Mouse (Mus musculus) intestine, embryonic 15.5 days (tissue): ENCODE results near the gene Retnlb. TPM values are rescaled to one million over a fixed set of nuclear protein-coding genes. Genes with fewer than 3 reads are reported as not detected.

Experiments
- ATAC-seq: fragments of 200-750 bp; cut with Nextera tagmentation; 2 replicates; pipeline ENCODE4 v1.8.0; 2017; ENCODE audit warnings: moderate TSS enrichment, moderate library complexity
- H3K27ac ChIP-seq: fragments of 300-500 bp; sonication (generic); 2 replicates; pipeline ENCODE4 v1.5.1; 2015; ENCODE audit warnings: mild to moderate bottlenecking, inconsistent platforms
- H3K27me3 ChIP-seq: fragments of 300-500 bp; sonication (generic); replicated peaks from 2 replicates; pipeline ENCODE4 v1.6.1; 2015; ENCODE audit warnings: inconsistent platforms
- H3K36me3 ChIP-seq: fragments of 300-500 bp; sonication (generic); 2 replicates; pipeline ENCODE4 v1.6.1; 2015; ENCODE audit warnings: inconsistent platforms
- H3K4me1 ChIP-seq: fragments of 300-500 bp; sonication (generic); replicated peaks from 2 replicates; pipeline ENCODE4 v1.6.1; 2015; ENCODE audit warnings: inconsistent platforms
- H3K4me2 ChIP-seq: fragments of 300-500 bp; sonication (generic); replicated peaks from 2 replicates; pipeline ENCODE4 v1.6.1; 2015; ENCODE audit warnings: mild to moderate bottlenecking, inconsistent platforms
- H3K4me3 ChIP-seq: fragments of 300-500 bp; sonication (generic); replicated peaks from 2 replicates; pipeline ENCODE4 v1.5.1; 2015; ENCODE audit warnings: inconsistent platforms
- H3K9ac ChIP-seq: fragments of 300-500 bp; sonication (generic); 2 replicates; pipeline ENCODE4 v1.6.1; 2015; ENCODE audit warnings: inconsistent platforms
- H3K9me3 ChIP-seq: fragments of 300-500 bp; sonication (generic); 2 replicates; pipeline ENCODE4 v1.6.1; 2016; ENCODE audit warnings: inconsistent platforms
- WGBS: fragments of 180-500 bp; shearing (Covaris S2); methylation state at CpG from one replicate; pipeline ENCODE4 v1.1.7; 2015; 5-methylcytosine and 5-hydroxymethylcytosine counted together
- polyA plus RNA-seq: library from polyadenylated mRNA; unstranded; fragments of >200 nt; fragmentation: Nextera tagmentation; extraction: Ambion mirVana; gene quantifications from 2 replicates; pipeline ENCODE4 v1.2.1, GENCODE M21; 2015

Gene Retnlb
- polyA plus RNA-seq, result not detected in 2 replicates

GRCm38 (mm10) chr16:48816695-48817094 is at the start of gene Retnlb:
TSS of gene Retnlb (plus strand) at chr16:48816856.
- no peak within 1 kb of the TSS for H3K4me3 ChIP-seq
- H3K27ac ChIP-seq, result no peak within 1 kb of the TSS
- no peak within 1 kb of the TSS for H3K4me2 ChIP-seq
- no peak for ATAC-seq
- 96% methylated on average over 2 of the region's 2 CpGs for WGBS
- H3K27me3 ChIP-seq, result no peaks in the 10 kb centered on the region
- H3K9me3 ChIP-seq, result no peaks in the 10 kb centered on the region
- no peaks in the 10 kb centered on the region for H3K36me3 ChIP-seq
- no peak within 1 kb of the TSS for H3K9ac ChIP-seq
- H3K4me1 ChIP-seq, result no peaks in the 10 kb centered on the region

GRCm38 (mm10) chr16:48769183-48769582 is 47.5 kb upstream of the Retnlb start:
- 94% methylated on average over 3 of the region's 3 CpGs for WGBS
- Histone ChIP-seq H3K36me3 (no peaks in the 10 kb centered on the region), H3K9me3 (no peaks in the 10 kb centered on the region), H3K27me3 (no peaks in the 10 kb centered on the region), H3K9ac (no peak overlapping the region), H3K4me3 (no peak overlapping the region), H3K4me2 (no peak overlapping the region), H3K4me1 (no peaks in the 10 kb centered on the region), H3K27ac (no peak overlapping the region)
- no peak for ATAC-seq

GRCm38 (mm10) chr16:48771971-48772445 is 44.6 kb upstream of the Retnlb start, which contains the start of gene Trat1:
TSS of gene Trat1 (minus strand) at chr16:48772021.
- 61% methylated on average over 3 of the region's 3 CpGs for WGBS
- ATAC-seq, result no peak
- H3K9me3 ChIP-seq, result no peaks in the 10 kb centered on the region
- H3K36me3 ChIP-seq, result no peaks in the 10 kb centered on the region
- no peak within 1 kb of the TSS for H3K27ac ChIP-seq
- no peak within 1 kb of the TSS for H3K4me2 ChIP-seq
- H3K27me3 ChIP-seq, result no peaks in the 10 kb centered on the region
- no peak within 1 kb of the TSS for H3K9ac ChIP-seq
- no peak within 1 kb of the TSS for H3K4me3 ChIP-seq
- no peaks in the 10 kb centered on the region for H3K4me1 ChIP-seq

- Histone ChIP-seq H3K27ac (no peak overlapping the region), H3K9ac (no peak overlapping the region), H3K27me3 (no peaks in the 10 kb centered on the region), H3K4me1 (no peaks in the 10 kb centered on the region), H3K4me2 (no peak overlapping the region), H3K4me3 (no peak overlapping the region), H3K9me3 (no peaks in the 10 kb centered on the region), H3K36me3 (no peaks in the 10 kb centered on the region)
- WGBS, result 61% methylated on average over 2 of the region's 2 CpGs
- ATAC-seq, result no peak
Measured at GRCm38 (mm10) chr16:48777254-48777653, 39.4 kb upstream of the Retnlb start.

GRCm38 (mm10) chr16:48786258-48786657 is 30.4 kb upstream of the Retnlb start:
- no peaks in the 10 kb centered on the region for H3K36me3 ChIP-seq
- H3K9me3 ChIP-seq, result no peaks in the 10 kb centered on the region
- H3K27ac ChIP-seq, result no peak overlapping the region
- H3K9ac ChIP-seq, result no peak overlapping the region
- no peaks in the 10 kb centered on the region for H3K27me3 ChIP-seq
- no peak for ATAC-seq
- H3K4me3 ChIP-seq, result no peak overlapping the region
- H3K4me1 ChIP-seq, result no peaks in the 10 kb centered on the region
- WGBS, result 70% methylated on average over 3 of the region's 3 CpGs
- H3K4me2 ChIP-seq, result no peak overlapping the region

GRCm38 (mm10) chr16:48788704-48789185 is 27.9 kb upstream of the Retnlb start:
- ATAC-seq, result no peak
- Histone ChIP-seq H3K9ac (no peak overlapping the region), H3K27me3 (no peaks in the 10 kb centered on the region), H3K4me2 (no peak overlapping the region), H3K9me3 (no peaks in the 10 kb centered on the region), H3K4me3 (no peak overlapping the region), H3K36me3 (no peaks in the 10 kb centered on the region), H3K27ac (no peak overlapping the region), H3K4me1 (no peaks in the 10 kb centered on the region)
- 64% methylated on average over 4 of the region's 4 CpGs for WGBS

- H3K27ac ChIP-seq, result no peak overlapping the region
- no peaks in the 10 kb centered on the region for H3K9me3 ChIP-seq
- ATAC-seq, result no peak
- no peaks in the 10 kb centered on the region for H3K27me3 ChIP-seq
- no peaks in the 10 kb centered on the region for H3K36me3 ChIP-seq
- H3K4me3 ChIP-seq, result no peak overlapping the region
- WGBS, result 37% methylated on average over 3 of the region's 3 CpGs
- no peaks in the 10 kb centered on the region for H3K4me1 ChIP-seq
- H3K9ac ChIP-seq, result no peak overlapping the region
- H3K4me2 ChIP-seq, result no peak overlapping the region
Measured at GRCm38 (mm10) chr16:48798285-48798684, 18.4 kb upstream of the Retnlb start.

GRCm38 (mm10) chr16:48799470-48799869 is 17.2 kb upstream of the Retnlb start:
- ATAC-seq, result no peak
- H3K27ac ChIP-seq, result no peak overlapping the region
- no peaks in the 10 kb centered on the region for H3K9me3 ChIP-seq
- H3K4me1 ChIP-seq, result no peaks in the 10 kb centered on the region
- H3K27me3 ChIP-seq, result no peaks in the 10 kb centered on the region
- H3K36me3 ChIP-seq, result no peaks in the 10 kb centered on the region
- H3K9ac ChIP-seq, result no peak overlapping the region
- no peak overlapping the region for H3K4me3 ChIP-seq
- H3K4me2 ChIP-seq, result no peak overlapping the region
- WGBS, result 90% methylated on average over 3 of the region's 3 CpGs

GRCm38 (mm10) chr16:48800906-48801305 is 15.8 kb upstream of the Retnlb start:
- Histone ChIP-seq H3K36me3 (no peaks in the 10 kb centered on the region), H3K4me1 (no peaks in the 10 kb centered on the region), H3K9me3 (no peaks in the 10 kb centered on the region), H3K4me2 (no peak overlapping the region), H3K27ac (no peak overlapping the region), H3K9ac (no peak overlapping the region), H3K27me3 (no peaks in the 10 kb centered on the region), H3K4me3 (no peak overlapping the region)
- WGBS, result 91% methylated on average over 2 of the region's 2 CpGs
- no peak for ATAC-seq

GRCm38 (mm10) chr16:48805412-48805811 is 11.2 kb upstream of the Retnlb start:
- no peak overlapping the region for H3K4me3 ChIP-seq
- 90% methylated on average over 1 of the region's 1 CpGs for WGBS

GRCm38 (mm10) chr16:48806521-48806920 is 10.1 kb upstream of the Retnlb start:
- Histone ChIP-seq H3K9ac (no peak overlapping the region), H3K4me1 (no peaks in the 10 kb centered on the region), H3K4me3 (no peak overlapping the region), H3K9me3 (no peaks in the 10 kb centered on the region), H3K36me3 (no peaks in the 10 kb centered on the region), H3K27ac (no peak overlapping the region), H3K27me3 (no peaks in the 10 kb centered on the region), H3K4me2 (no peak overlapping the region)
- WGBS, result 90% methylated on average over 1 of the region's 1 CpGs
- no peak for ATAC-seq

More at GRCm38 (mm10) chr16:48805412-48805811, 11.2 kb upstream of the Retnlb start:
- Histone ChIP-seq H3K4me1 (no peaks in the 10 kb centered on the region), H3K27me3 (no peaks in the 10 kb centered on the region), H3K36me3 (no peaks in the 10 kb centered on the region), H3K9ac (no peak overlapping the region), H3K9me3 (no peaks in the 10 kb centered on the region), H3K27ac (no peak overlapping the region), H3K4me2 (no peak overlapping the region)
- ATAC-seq, result no peak

GRCm38 (mm10) chr16:48809374-48809773 is 7.3 kb upstream of the Retnlb start:
- H3K9me3 ChIP-seq, result no peaks in the 10 kb centered on the region
- WGBS, result 60% methylated on average over 2 of the region's 2 CpGs
- ATAC-seq, result no peak

GRCm38 (mm10) chr16:48811881-48812436 is 4.7 kb upstream of the Retnlb start:
- Histone ChIP-seq H3K4me1 (no peaks in the 10 kb centered on the region), H3K9ac (no peak overlapping the region), H3K27me3 (no peaks in the 10 kb centered on the region), H3K36me3 (no peaks in the 10 kb centered on the region), H3K9me3 (no peaks in the 10 kb centered on the region), H3K4me2 (no peak overlapping the region), H3K4me3 (no peak overlapping the region), H3K27ac (no peak overlapping the region)
- ATAC-seq, result peak; percentile 31; the same call in 1 of the 2 replicates
- 48% methylated on average over 7 of the region's 7 CpGs for WGBS

More at GRCm38 (mm10) chr16:48809374-48809773, 7.3 kb upstream of the Retnlb start:
- Histone ChIP-seq H3K27me3 (no peaks in the 10 kb centered on the region), H3K27ac (no peak overlapping the region), H3K36me3 (no peaks in the 10 kb centered on the region), H3K9ac (no peak overlapping the region), H3K4me1 (no peaks in the 10 kb centered on the region), H3K4me3 (no peak overlapping the region), H3K4me2 (no peak overlapping the region)
